Mouse (Mus musculus): ENCODE results near the gene Gpr87.

- TF ChIP-seq CTCF (conservative IDR thresholded peaks at IDR 0.05; ENCODE audit: low read length) = no peak
- no peak for TF ChIP-seq POU5F1 (IDR thresholded peaks at IDR 0.05; ENCODE audit: borderline replicate concordance, low read length)
- TF ChIP-seq NANOG (IDR thresholded peaks at IDR 0.05; ENCODE audit: borderline replicate concordance, low read length) = no peak
Observed at GRCm38 (mm10) chr3:59227696-59228095, 32.8 kb upstream of the Gpr87 start.

Measured in E14TG2a.4 (cell line).